ENCODE assay signal across 8 mouse cellular contexts in the genomic region with DNA sequence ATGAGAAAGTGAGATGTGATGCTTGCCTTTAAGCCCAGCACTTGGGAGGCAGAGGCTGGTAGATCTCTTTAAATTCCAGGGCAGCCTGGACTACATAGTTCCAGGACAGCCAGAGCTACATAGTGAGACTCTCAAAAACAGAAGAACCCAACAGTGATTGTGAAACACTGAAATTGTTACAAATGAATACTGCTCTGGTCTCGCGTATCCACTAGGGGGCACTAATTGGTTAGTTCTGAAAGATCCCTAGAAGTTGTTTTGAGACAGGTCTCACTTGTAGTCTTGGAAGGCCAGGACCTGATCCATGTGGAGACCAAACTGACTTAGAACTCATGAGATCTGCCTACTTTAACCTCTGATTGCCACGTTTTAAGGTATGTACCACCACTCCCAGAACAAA. TPM values are rescaled to one million over a fixed set of nuclear protein-coding genes. Genes with fewer than 3 reads are reported as not detected.
DNase-seq lines count a peak whose midpoint lies in the region; ATAC-seq and TF ChIP-seq lines count a peak whose summit lies in the region.
"Had no signal": no experiment of that assay in that cellular context is flagged by ENCODE, and none has a peak within 500 bp of the region (broad histone marks: within the 10 kb centered on the region; RNA-seq: fewer than 3 reads in every experiment).

No protein-coding gene starts in this region.

- TF ChIP-seq CTCF in lung, postnatal 0 days (IDR thresholded peaks at IDR 0.05): peak; percentile 88

- peak; percentile 87 for DNase-seq in MN1 (ENCODE audit: low spot score)
- peak; percentile 52 for DNase-seq in cerebellum, adult 11 months
- DNase-seq in forebrain, embryonic 11.5 days (ENCODE audit: low spot score): peak; percentile 72
- peak; percentile 85 for DNase-seq in layer of hippocampus, adult 9-11 months
- DNase-seq in lung, postnatal 0 days (ENCODE audit: low spot score): peak; percentile 95
- peak; percentile 79 for DNase-seq in right cerebral cortex, adult 18-20 months

- peaks cover 5% of the 10 kb centered on the region for H3K4me1 ChIP-seq in forebrain, embryonic 11.5 days (replicated peaks; ENCODE audit: control insufficient read depth, insufficient read depth, low read length)
- peaks cover 22% of the 10 kb centered on the region for H3K4me1 ChIP-seq in hindbrain, embryonic 13.5 days (replicated peaks)
- H3K4me1 ChIP-seq in lung, postnatal 0 days (ENCODE audit: insufficient read depth, low read depth, low read length): no peaks in the 10 kb centered on the region

- H3K9ac ChIP-seq in forebrain, embryonic 11.5 days (ENCODE audit: low read length): no peak overlapping the region
- no peak overlapping the region for H3K9ac ChIP-seq in hindbrain, embryonic 13.5 days
- no peak overlapping the region for H3K9ac ChIP-seq in lung, postnatal 0 days (replicated peaks; ENCODE audit: low read depth)

- no peak overlapping the region for H3K27ac ChIP-seq in forebrain, embryonic 11.5 days (ENCODE audit: low read depth, low read length)
- peak overlapping the region; percentile 26; the same call in 1 of the 2 replicates for H3K27ac ChIP-seq in hindbrain, embryonic 13.5 days
- no peak overlapping the region for H3K27ac ChIP-seq in lung, postnatal 0 days (ENCODE audit: low read length)

- H3K36me3 ChIP-seq in forebrain, embryonic 11.5 days (ENCODE audit: control insufficient read depth, insufficient read depth, low read length): peaks cover 8% of the 10 kb centered on the region
- H3K36me3 ChIP-seq in hindbrain, embryonic 13.5 days: peaks cover 49% of the 10 kb centered on the region
- 0 out of 2 replicates have a peak, but pooled peaks cover 5% of the 10 kb centered on the region for H3K36me3 ChIP-seq in lung, postnatal 0 days (ENCODE audit: insufficient read depth, low read length)

- H3K4me3 ChIP-seq in forebrain, embryonic 11.5 days (ENCODE audit: low read depth, low read length): no peak overlapping the region
- H3K4me3 ChIP-seq in hindbrain, embryonic 13.5 days: no peak overlapping the region
- no peak overlapping the region for H3K4me3 ChIP-seq in lung, postnatal 0 days (ENCODE audit: low read depth, low read length)

- under 1% methylated on average over 3 of the region's 3 CpGs for WGBS in forebrain, embryonic 11.5 days
- WGBS in hindbrain, embryonic 13.5 days: under 1% methylated on average over 3 of the region's 3 CpGs
- WGBS in lung, postnatal 0 days: 0% methylated on average over 3 of the region's 3 CpGs

- H3K27me3 ChIP-seq in forebrain, embryonic 11.5 days (ENCODE audit: control insufficient read depth, insufficient read depth, low read length): no peaks in the 10 kb centered on the region
- H3K27me3 ChIP-seq in hindbrain, embryonic 13.5 days: no peaks in the 10 kb centered on the region
- H3K27me3 ChIP-seq in lung, postnatal 0 days (replicated peaks; ENCODE audit: insufficient read depth, low read length): no peaks in the 10 kb centered on the region

- TF ChIP-seq EP300 in lung, postnatal 0 days (IDR thresholded peaks at IDR 0.05): 0 out of 2 replicates have a peak, but pooled peaks have one; percentile 16

- ATAC-seq in forebrain, embryonic 11.5 days (replicated peaks; ENCODE audit: low FRiP score): peak; percentile 64
- ATAC-seq in hindbrain, embryonic 13.5 days (ENCODE audit: low FRiP score): peak; percentile 69
- ATAC-seq in lung, postnatal 0 days: peak; percentile 88

- H3K9me3 ChIP-seq in forebrain, embryonic 11.5 days (ENCODE audit: control insufficient read depth, low read length): no peaks in the 10 kb centered on the region
- no peaks in the 10 kb centered on the region for H3K9me3 ChIP-seq in hindbrain, embryonic 13.5 days
- no peaks in the 10 kb centered on the region for H3K9me3 ChIP-seq in lung, postnatal 0 days (ENCODE audit: low read length)

- H3K4me2 ChIP-seq in forebrain, embryonic 11.5 days (ENCODE audit: low read depth, low read length, severe bottlenecking): no peak overlapping the region
- H3K4me2 ChIP-seq in hindbrain, embryonic 13.5 days: no peak overlapping the region
- H3K4me2 ChIP-seq in lung, postnatal 0 days (replicated peaks; ENCODE audit: low read depth, low read length): no peak overlapping the region

RNA-seq across cellular contexts. Expression of a gene that starts 8.1 kb away (rescaled TPM):
- polyA plus RNA-seq in forebrain, embryonic 11.5 days (2014; fragmentation: Nextera tagmentation; extraction: Ambion mirVana): 182 and 221 TPM in 2 replicates
- polyA plus RNA-seq in hindbrain, embryonic 13.5 days (2015; fragmentation: Nextera tagmentation; extraction: Ambion mirVana): 165 and 167 TPM in 2 replicates
- 64.4 and 66.1 TPM in 2 replicates for polyA plus RNA-seq in lung, postnatal 0 days (2015; fragmentation: Nextera tagmentation; extraction: Ambion mirVana)

RNA-seq across cellular contexts. Expression of a gene that starts 12.5 kb away (rescaled TPM):
- polyA plus RNA-seq in forebrain, embryonic 11.5 days (2014; fragmentation: Nextera tagmentation; extraction: Ambion mirVana): 44.4 and 51.8 TPM in 2 replicates
- polyA plus RNA-seq in hindbrain, embryonic 13.5 days (2015; fragmentation: Nextera tagmentation; extraction: Ambion mirVana): 148 and 158 TPM in 2 replicates
- 13.6 and 13.8 TPM in 2 replicates for polyA plus RNA-seq in lung, postnatal 0 days (2015; fragmentation: Nextera tagmentation; extraction: Ambion mirVana)

RNA-seq across cellular contexts. Expression of a gene that starts 17.1 kb away (rescaled TPM):
- polyA plus RNA-seq in forebrain, embryonic 11.5 days (2014; fragmentation: Nextera tagmentation; extraction: Ambion mirVana): not detected in 2 replicates
- 0.34 TPM in 1 of 2 replicates, not detected in the other for polyA plus RNA-seq in hindbrain, embryonic 13.5 days (2015; fragmentation: Nextera tagmentation; extraction: Ambion mirVana)
- 0.31 and 0.98 TPM in 2 replicates for polyA plus RNA-seq in lung, postnatal 0 days (2015; fragmentation: Nextera tagmentation; extraction: Ambion mirVana)
- polyA plus RNA-seq: liver, embryonic 16.5 days had no signal

RNA-seq across cellular contexts. Expression of a gene that starts 17.2 kb away (rescaled TPM):
- polyA plus RNA-seq in forebrain, embryonic 11.5 days (2014; fragmentation: Nextera tagmentation; extraction: Ambion mirVana): 3.1 and 3.2 TPM in 2 replicates
- 3.6 and 4.7 TPM in 2 replicates for polyA plus RNA-seq in hindbrain, embryonic 13.5 days (2015; fragmentation: Nextera tagmentation; extraction: Ambion mirVana)
- polyA plus RNA-seq in lung, postnatal 0 days (2015; fragmentation: Nextera tagmentation; extraction: Ambion mirVana): 5.4 and 6.1 TPM in 2 replicates

RNA-seq across cellular contexts. Expression of a gene that starts 23.0 kb away (rescaled TPM):
- 0.69 and 1.4 TPM in 2 replicates for polyA plus RNA-seq in forebrain, embryonic 11.5 days (2014; fragmentation: Nextera tagmentation; extraction: Ambion mirVana)
- polyA plus RNA-seq in hindbrain, embryonic 13.5 days (2015; fragmentation: Nextera tagmentation; extraction: Ambion mirVana): 1.5 and 2.4 TPM in 2 replicates
- 2.5 and 2.7 TPM in 2 replicates for polyA plus RNA-seq in lung, postnatal 0 days (2015; fragmentation: Nextera tagmentation; extraction: Ambion mirVana)
